Mouse (Mus musculus): ENCODE measurements around the gene Rab6b.

The Rab6b gene

GRCm38 (mm10) chr9:103111621-103112470 lies at the start of gene Rab6b:
TSS of gene Rab6b (plus strand) at chr9:103111787.
- DNase-seq = peak; percentile 46 to 50

DNA sequence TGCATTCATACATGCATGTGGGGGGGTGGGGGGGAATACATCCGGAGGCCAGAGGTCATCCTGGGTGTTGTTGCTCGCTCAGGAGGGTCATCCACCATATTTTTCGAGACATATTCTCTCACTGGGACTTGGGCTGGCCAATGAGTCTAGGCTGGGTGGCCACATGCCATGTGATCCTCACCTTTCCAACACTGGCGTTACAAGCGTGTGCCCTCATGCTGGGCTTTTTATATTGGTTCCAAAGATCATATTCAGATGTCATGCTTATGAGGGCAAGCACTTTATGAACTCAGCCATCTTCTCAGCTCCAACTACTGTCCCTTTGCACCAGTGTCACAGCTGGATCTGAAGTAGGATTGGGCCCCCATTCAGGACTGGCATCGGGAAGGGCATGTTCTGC lies 48.0 kb upstream of the Rab6b start:
- DNase-seq = no peak

DNA sequence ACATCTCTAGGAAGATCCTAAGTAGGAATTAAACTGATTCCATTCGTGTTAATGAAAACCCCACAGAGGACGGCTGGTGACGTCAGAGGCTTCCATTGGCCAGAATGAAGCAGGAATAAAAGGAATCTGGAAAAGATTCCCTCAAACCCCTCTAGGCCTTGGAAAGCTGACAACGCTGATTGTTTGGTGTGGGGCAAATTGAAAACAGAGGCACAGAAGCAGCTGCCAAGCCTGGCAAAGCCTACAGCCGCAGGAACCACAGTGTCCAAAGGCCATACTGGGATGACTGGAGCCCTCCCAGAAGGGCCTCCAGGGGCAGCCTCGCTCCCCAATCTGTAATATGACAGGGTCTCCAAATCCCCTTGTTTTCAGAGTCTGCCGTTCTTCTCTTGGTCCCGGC lies 44.7 kb upstream of the Rab6b start:
- no peak for DNase-seq

GRCm38 (mm10) chr9:103067651-103068050 lies 43.9 kb upstream of the Rab6b start:
- no peak for DNase-seq

DNA sequence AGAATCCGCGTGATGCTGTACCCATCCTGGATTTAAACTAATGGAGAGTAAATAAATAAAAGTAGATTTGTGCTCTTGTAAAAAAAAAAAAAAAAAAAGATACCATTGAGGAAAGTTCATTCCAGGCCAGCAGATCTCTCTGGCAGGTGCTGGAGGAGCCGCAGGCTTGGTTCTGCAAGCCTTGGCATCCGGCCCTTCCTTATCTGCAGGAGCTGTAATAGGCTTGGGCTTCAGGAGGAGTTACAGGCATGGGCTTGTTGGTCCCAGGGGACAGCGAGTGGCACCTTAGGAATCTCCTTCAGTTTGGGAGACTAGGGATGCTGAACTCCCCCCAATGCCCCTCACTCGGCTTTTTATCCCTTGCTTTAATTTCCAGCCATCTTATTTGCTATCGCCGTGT lies 42.8 kb upstream of the Rab6b start:
- DNase-seq = no peak

DNA sequence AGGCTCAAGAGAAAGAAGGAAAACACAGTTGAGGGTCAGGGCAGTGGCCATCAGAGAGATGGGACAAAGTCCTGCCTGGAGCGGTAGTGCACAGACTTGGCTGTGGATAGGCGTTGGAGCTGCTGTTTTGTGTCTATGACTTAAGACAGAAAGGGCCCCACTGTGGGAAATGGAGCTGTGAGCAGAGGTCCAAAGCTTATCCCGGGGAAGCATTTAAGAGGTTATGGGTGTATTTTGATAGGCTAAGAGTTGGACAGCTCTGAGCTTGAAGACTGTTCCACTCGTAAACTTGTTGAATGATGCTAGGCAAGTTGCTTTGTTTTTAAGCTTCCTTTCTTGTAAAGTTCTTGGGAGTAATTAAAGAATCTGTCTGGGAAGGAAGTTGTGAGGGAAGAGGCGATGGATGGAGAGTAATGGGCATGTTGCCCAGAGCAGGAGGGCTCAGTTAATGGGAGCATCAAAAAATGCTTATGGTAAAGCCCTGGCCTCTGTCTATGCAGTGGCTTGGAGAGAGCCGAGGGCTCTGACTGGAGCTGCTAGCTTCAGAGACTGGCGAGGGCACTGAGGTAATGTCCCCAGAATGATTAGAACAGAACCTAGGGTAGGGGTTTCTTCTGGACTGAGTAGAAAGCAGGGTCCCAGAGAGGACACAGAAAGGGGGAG lies 39.9 kb upstream of the Rab6b start:
- no peak for DNase-seq

DNA sequence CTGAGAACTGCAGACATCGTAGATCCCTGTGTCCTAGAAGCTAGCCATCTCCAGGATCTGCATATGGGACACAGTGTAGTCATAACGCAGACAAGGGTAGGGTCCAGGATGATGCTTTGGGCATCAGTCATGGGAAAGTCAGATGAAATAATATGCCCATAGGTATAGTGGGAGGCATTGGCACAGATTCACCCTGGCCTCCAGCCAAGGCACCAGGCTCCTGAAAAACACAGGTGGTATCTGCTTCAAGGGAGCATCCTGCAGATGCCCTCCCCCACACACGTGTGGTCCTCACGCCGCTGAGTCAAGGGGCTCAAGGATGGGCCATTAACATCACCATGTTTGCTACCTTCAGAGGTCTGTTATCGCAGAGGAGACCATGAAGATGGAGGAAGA lies 39.4 kb upstream of the Rab6b start:
- no peak for DNase-seq

- DNase-seq = peak; percentile 56 to 73
Observed at GRCm38 (mm10) chr9:103072926-103073515, 38.6 kb upstream of the Rab6b start.

DNA sequence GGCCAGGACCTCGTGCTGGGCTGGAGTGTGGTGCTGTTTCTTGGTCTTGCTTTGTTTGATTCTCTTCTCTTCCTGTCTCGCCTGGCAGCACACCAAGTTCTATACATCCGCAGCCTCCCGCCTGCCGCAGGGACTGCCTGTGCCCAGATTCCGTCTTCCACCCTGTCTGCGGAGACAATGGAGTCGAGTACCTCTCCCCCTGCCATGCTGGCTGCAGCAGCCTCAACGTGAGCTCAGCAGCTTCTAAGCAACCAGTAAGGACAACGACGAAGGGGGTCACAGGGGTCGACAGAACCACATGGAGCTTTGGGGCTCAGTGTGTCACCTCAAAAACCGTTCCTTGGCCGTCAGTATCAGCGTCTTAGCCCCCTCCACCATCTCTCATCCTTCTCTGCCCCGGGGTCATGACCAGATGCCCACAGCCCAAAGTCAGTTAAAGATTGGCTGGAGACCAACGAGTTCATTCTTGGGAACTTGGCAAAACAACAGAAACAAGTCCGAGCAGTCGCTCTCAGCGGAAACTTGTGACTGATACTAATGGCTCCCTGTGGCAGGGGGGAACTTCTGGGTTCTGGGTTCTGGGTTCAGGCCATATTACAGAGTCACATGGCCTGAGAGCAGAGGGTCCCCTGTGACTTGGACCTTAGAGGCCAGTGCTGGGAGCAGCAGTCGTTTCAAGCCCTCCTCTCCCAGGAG lies 34.6 kb upstream of the Rab6b start:
- DNase-seq = peak; percentile 85 to 88

DNA sequence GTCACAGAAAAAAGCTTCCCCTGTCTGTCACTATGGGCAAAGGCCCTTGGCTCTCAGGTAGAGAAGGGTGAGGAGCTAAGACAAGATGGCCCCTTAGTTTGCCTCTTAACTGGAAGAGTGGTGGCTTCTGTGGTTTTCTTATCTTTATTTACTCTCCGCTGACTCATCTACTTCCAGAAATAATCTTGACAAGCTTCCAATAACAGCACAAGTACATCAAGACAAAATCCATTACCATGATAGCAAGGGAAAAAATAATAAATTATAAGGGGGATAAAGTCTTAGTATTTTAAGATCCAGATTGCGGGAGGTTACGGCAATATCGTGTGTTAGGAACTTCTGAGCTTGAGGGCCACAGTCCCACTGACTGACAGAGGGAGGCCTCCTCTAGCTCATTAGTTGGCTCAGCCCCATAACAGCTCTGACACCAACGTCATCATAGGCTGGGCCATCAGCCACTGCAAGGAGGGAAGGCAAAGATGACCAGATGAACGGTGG lies 33.3 kb upstream of the Rab6b start:
- no peak for DNase-seq

DNA sequence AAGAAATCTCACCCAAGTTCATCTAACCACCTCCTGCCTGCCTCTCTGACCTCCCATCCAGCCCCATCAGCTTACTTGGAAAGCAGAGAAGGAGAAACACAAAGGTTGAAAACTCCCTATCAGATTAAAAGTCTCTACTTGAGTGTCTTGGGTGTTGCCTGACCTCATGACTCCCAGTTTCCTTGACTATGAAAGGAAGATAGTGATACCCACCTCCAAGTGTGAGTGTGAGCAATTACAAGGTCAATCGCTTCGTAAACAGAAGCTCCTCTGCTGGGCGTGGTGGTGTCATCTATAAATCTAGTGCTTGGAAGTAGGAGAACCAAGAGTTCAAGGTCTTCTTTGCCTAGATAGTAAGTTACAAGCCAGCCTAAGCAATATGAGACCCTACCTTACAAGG lies 31.4 kb upstream of the Rab6b start:
- DNase-seq = no peak

GRCm38 (mm10) chr9:103082246-103082975 lies 29.2 kb upstream of the Rab6b start:
- peak in 1 of 2 experiments; percentile 3 for DNase-seq

- no peak for DNase-seq
Observed at GRCm38 (mm10) chr9:103083405-103083804, 28.2 kb upstream of the Rab6b start.

- no peak for DNase-seq
Observed at GRCm38 (mm10) chr9:103086736-103087135, 24.9 kb upstream of the Rab6b start.

DNA sequence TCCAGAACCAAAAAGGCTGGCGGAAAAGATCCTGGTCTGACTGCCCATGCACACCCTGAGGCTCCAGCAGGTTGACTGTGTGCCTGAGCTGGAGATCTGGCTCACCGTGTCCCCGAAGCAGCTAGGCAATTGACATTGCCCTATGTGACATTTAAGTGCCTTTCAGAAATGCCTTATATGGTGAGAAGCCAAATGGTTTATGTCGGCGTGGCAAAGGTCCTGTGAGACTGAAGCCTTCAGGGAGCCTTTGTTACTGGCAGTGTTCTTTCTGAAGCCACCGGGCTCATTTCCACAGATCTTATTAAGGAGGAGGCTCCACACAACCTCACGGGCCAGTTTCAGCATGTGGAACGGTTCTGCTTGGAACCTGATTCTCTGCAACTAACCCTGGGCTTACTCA lies 24.3 kb upstream of the Rab6b start:
- DNase-seq = no peak

DNA sequence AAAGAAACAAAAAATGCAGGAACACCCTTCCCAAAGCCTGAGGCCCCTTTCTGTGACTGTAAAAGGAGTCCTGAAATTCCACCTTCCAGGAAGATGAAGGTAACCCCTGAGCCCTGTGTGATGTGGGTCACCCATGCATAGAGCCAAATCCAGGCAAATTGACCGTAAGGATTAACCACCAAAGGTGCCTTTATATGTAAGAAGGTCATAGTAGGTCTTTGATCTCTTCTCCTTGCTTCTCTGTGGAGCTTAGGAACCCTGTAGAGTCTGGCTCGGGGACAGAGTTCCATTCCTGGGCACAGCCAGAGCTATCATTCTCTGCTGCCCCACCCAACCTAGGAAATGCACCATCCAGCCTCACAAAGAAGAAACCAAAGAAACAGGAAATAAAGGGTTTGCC lies 22.9 kb upstream of the Rab6b start:
- no peak for DNase-seq

DNA sequence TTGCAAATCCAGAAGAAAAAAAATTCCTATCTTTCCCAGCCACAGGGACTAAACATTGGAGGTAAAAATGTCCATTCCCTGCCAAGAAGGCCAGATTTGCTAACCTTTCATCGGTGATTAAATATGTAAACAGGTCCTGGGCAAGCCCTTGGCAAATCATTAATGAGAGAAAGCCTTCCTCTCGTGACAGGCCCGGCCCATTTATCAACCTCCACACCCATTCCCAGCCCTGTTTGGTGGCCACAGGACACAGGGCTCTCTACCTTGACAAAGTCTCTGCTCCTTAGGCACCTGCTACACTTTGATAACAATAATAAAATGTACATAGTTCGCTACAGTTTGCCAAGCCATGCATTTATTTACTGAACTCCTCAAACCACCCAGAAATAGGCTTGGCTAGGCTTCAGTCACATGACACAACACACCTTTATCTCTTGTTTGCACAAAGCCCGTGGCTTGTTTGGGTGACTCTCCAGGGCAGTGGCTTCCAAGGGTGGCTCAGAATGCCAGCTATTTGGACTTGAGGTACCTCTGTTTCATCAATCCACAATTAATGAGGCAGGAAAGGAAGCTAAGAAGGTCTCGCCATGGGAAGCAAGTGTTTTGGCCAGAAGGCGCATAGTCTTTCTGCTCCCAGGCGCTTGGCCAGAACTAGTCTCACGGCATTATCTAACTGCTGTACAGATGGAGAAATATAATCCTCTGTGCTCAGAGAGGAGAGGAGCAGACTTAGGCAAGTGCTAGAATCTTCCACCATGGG lies 21.3 kb upstream of the Rab6b start:
- peak; percentile 75 to 83 for DNase-seq

- peak in 1 of 2 experiments; percentile 34 for DNase-seq
Observed at GRCm38 (mm10) chr9:103091039-103091883, 20.3 kb upstream of the Rab6b start.

- peak; percentile 73 to 78 for DNase-seq
Observed at GRCm38 (mm10) chr9:103092248-103092647, 19.3 kb upstream of the Rab6b start.

- DNase-seq = no peak
Observed at GRCm38 (mm10) chr9:103093681-103094080, 17.9 kb upstream of the Rab6b start.
